Mouse (Mus musculus) kidney, adult 8-10 months (tissue): ENCODE results near the gene Slc6a16.
A peak's percentile ranks its signal among the peaks of the same experiment; 100 is the strongest.

Source experiments
- DNase-seq, 2 experiments: peaks; one replicate each; pipeline ENCODE4 v3.0.0; 2022

Gene Slc6a16

DNA sequence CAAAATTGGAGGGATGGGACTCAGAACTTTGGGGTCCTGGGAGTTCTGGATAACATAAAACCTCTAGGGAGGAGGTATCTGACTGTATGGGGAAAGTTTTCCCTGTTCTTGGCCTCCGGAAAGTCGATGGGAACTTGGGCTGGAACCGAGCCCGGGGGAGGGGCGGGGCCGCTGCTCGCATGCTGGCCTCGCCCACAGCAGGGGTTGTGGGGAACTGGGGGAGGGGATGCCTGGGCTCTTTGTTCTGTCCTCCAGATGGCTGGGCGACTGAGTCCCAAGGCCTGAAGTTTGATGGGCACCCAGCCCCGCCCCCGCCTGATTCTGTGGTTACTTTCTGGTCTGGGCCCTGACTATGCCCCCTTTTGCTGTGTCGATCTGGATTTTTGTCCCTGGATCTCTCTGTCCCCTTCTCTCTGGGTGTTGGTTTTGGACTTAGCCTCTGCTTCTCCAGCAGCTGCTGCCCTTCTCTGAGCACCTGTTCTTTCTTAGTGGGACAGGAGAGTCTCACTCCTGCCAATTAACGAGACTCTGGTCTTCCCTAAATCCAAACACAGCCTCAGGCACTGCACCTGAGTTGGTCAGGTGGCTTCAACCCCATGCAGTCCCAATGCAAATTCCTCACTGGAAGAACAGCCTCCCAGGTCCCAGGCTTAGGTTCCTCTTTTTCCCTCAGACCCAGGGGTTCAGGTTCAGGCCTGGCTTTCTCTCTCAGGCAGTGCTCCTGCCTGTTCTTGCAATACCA lies 24.3 kb upstream of the Slc6a16 start:
- peak in 1 of 2 experiments; percentile 29 for DNase-seq

DNA sequence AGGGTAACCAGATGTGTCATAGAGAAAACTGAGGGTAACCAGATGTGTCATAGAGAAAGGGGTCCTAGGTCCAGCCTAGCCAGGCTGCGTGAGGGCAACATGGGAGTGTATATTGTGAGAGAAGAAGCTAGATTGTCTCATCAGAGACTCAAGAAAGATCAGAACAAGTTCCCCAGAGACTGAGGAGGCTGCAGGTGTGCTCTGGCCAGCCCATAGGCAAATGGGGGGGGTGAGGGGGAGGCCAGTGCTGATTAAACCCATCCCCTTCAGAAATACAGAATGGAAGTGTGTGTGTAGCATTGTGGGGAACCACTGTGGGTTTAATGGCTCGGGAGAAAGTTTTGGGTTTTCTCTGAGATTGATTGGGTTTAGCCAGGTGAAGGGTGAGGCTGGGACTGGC lies 19.2 kb upstream of the Slc6a16 start:
- no peak for DNase-seq

GRCm38 (mm10) chr7:45224826-45225225 lies 16.1 kb upstream of the Slc6a16 start:
- DNase-seq, result no peak

GRCm38 (mm10) chr7:45226421-45226820 lies 14.5 kb upstream of the Slc6a16 start:
- no peak for DNase-seq

DNA sequence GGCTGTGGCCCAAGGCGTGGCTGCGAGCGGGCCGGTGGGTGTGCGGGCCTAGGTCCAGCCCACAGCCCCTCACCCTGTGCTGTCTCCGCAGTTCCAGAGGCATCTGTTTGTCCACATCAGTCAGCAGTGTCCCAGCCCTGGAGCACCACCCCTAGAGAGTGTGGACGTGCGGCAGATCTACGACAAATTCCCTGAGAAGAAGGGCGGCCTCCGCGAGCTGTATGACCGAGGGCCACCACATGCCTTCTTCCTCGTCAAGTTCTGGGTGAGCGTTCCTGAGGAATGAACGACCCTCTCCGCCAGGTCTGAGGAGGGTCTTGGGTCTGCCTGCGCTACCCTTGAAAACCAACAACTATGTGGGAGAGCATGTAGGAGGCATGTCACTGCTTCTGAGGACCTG lies 12.3 kb upstream of the Slc6a16 start:
- no peak for DNase-seq

- no peak for DNase-seq
Observed at GRCm38 (mm10) chr7:45229046-45229445, 11.8 kb upstream of the Slc6a16 start.

DNA sequence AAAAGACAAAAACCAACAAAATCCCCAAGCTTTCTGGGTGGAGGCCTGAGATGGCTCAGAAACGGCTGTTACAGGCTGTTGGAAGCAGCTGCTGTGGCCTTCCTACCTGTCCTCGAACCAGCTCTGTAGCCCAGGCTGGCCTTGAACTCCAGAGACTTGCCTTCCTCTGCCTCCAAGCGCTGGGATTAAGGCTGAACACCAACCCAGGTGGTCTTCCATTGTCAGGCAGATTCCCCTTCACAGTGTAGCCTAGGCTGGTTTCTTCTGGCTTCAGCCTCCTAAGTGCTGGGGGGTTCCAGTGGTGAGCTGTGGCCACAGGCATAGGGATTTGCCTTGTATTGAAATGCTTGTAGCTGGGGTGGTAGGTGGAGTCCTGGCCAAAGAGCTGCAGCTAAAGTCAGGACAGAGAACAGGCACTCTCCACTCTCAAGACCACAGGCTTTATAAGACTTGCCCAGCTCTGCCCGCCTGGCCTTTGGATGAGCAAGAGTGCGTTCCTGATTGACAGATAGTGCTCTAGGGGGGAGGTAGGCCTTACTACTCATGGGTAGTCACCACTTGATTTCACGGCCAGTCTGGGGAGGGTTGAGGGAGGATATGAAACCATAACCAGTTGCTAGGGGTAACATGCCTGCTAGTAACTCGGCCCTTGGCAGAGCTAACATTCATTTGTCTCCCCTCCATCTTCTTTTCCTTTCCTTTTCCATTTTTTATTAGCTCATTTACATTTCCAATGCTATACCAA lies 11.3 kb upstream of the Slc6a16 start:
- DNase-seq, result no peak

DNA sequence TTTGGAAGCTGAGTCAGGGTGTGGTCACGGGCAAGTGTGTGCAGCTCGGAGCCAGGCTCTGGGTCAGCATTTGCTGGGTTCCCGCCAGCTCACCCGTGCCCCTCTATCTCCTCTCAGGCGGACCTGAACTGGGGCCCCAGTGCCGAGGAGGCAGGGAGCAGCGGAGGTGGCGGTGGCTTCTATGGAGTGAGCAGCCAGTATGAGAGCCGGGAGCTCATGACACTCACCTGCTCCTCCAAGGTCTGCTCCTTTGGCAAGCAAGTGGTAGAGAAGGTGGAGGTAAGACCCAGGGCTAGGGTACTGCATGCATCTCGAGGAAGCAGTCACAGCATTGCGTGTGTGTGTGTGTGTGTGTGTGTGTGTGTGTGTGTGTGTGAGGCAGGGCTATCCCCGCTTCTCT lies 9.7 kb upstream of the Slc6a16 start:
- no peak for DNase-seq

DNA sequence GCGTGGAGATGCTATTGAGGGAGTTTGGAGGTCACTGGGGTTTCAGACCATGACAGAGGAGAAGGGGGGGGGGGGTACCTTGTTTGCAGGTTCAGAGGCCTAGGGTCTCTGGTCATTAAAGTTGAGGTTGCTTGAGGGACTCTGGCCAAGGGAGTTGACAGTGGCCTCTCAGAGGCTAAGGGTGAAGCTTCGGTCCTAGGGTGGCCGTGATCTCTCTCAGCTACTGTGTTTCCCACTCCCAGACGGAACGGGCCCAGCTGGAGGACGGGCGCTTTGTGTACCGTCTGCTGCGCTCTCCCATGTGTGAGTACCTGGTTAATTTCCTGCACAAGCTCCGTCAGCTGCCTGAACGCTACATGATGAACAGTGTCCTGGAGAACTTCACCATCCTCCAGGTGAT lies 8.9 kb upstream of the Slc6a16 start:
- DNase-seq, result no peak

- no peak for DNase-seq
Observed at GRCm38 (mm10) chr7:45232716-45233465, 8.0 kb upstream of the Slc6a16 start.

DNA sequence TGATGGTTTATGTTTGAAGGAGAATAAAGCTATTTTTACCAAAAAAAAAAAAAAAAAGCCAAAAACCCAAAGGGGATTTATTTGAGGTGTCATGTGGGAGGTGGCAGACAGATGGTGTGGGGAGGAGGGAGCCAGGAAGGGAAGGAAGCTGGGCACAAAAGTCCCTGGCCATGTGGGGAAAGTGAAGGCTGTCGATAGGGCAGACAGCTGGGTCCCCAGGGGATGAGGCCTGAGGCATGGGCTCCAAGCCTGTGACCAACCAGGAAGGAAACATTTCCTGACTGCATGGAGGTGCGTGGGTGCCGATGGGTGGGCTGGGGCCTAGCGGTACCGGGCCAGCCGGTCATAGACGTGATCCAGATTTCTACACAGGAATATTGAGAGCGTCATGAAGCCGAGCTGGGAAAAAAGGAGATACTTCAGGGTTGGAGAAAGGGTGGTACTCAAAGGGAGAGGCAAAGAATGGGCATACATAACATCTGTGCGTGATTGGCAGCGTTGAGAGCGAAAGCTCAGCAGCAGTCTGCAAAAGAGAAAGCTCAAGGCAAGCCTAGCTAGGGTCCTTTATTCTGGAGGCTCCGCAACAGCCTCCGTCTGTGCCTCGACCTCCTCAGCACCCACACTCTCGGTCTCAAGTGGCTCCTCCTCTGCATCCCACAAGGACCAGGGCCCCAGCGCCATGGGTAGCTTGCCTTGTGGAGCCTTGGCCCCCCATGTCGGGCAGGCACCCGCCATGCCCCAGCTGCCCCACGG lies 7.1 kb upstream of the Slc6a16 start:
- DNase-seq, result no peak

GRCm38 (mm10) chr7:45234333-45234841 lies 6.5 kb upstream of the Slc6a16 start:
- no peak for DNase-seq

DNA sequence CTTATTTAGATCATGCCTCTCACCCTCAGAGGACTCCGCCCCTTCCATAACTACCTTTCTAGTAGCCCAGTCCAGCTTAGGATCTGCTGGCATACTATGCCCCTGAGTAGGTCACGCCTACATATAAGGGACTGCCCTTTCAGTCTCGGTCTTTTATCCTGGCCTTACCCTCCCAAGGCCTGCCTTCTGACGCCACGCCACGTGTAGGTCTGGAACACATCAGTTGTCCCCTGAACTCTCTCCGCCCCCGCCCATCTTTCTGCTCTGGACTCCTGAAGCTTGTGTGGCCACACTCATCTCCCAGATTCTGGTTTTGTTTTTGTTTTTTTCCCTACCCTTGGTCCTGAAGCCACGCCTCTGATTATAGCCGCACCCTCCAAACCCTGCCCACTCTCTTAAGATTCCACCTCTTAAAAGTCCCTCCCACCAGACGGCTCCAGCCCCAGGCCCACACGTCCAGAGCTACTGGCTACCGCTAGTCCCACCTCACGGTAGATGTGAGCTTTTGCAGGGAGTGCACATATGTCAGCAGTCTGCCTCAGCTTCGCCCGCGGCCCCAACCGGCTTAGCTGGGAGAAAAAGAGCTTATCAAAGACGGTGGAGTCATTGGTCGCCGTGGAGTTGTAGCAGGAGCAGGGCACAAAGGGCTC lies 5.8 kb upstream of the Slc6a16 start:
- DNase-seq, result peak in 1 of 2 experiments; percentile 17

- no peak for DNase-seq
Observed at GRCm38 (mm10) chr7:45235656-45236180, 5.2 kb upstream of the Slc6a16 start.

- DNase-seq, result no peak
Observed at GRCm38 (mm10) chr7:45237747-45238699, 2.9 kb upstream of the Slc6a16 start.

GRCm38 (mm10) chr7:45238723-45239496 lies 2.0 kb upstream of the Slc6a16 start, which contains the start of gene Cd37:
Gene Cd37 (minus strand): TSS chr7:45239115.
- DNase-seq, result no peak

- no peak for DNase-seq
Observed at GRCm38 (mm10) chr7:45240109-45240508, 776 bp upstream of the Slc6a16 start.

DNA sequence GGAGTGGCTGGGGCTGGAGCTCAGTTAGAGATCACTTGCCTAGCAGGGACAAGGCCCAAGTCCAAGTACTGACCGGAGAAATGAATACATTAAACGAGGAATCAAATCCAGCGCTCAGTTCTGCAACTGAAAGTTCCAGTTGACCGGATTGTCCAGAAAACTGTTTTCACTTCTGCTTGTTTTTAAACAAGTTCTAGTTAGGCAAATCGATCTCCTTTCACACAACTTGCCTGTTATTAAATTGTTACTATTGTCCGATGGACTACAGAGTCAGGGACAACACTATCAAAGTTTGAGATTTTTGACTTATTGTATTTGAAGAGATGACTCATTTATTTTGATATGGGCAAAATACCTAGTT lies 484 bp downstream of the Slc6a16 start:
- no peak for DNase-seq

DNA sequence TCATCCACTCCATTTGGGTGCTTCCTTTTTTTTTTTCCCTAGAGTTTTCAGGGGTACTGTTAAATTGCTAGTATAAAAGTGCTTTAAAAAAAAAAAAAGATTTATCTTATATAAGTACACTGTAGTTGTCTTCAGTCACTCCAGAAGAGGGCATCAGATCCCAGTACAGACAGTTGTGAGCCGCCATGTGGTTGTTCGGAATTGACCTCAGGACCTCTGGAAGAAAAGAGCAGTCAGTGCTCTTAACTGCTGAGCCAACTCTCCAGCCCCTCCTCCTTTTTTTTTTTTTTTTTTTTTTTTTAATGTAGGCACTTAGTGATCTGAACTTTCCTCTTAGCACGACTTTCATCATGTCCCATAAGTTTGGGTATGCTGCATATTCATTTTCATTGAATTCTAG lies 6.8 kb downstream of the Slc6a16 start:
- no peak for DNase-seq

DNA sequence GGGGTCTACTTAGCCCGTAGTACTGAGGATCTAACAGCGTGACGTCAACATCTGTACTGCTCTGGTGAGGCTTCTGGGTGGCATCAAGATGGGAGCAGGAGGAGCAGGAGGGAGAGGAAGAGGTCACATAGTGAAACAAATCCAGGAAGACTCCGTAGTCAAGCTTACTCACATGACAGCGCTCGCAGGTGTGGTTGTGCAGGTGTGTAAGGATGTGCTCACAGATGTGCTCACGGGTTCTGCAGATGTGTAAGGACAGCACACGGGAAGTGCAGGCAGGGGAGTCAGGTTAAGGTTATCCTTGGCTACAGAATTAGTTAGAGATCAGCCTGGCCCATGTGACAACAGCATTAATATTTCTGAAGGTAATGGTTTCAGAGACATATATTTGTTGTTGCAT lies 12.9 kb downstream of the Slc6a16 start:
- DNase-seq, result no peak
